Mouse (Mus musculus): Measurements from ENCODE around the gene B230118H07Rik.

DNA sequence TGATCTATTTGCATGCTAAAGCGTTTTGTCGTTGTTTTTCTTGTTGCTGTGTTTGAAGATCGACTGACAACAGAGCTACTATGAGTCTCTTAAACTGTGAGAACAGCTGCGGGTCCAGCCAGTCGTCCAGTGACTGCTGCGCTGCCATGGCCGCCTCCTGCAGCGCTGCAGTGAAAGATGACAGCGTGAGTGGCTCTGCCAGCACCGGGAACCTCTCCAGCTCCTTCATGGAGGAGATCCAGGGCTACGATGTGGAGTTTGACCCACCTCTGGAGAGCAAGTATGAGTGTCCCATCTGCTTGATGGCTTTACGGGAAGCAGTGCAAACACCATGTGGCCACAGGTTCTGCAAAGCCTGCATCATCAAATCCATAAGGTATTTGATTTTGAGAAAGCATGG lies 35.1 kb upstream of the B230118H07Rik start:
- TF ChIP-seq POLR2A (IDR thresholded peaks at IDR 0.05; ENCODE audit: low read depth, low read length) (no peak), CTCF (conservative IDR thresholded peaks at IDR 0.05; ENCODE audit: insufficient read depth, insufficient read length, low read depth, low read length) (no peak)
